9 mouse cellular contexts compared by ENCODE assay signal in genomic region chr3:40798500-40798899, GRCm38 (mm10). TPM values are rescaled to one million over a fixed set of nuclear protein-coding genes. Genes with fewer than 3 reads are reported as not detected.
DNase-seq lines count a peak whose midpoint lies in the region; ATAC-seq and TF ChIP-seq lines count a peak whose summit lies in the region.
"Had no signal": no experiment of that assay in that cellular context is flagged by ENCODE, and none has a peak within 500 bp of the region (broad histone marks: within the 10 kb centered on the region; RNA-seq: fewer than 3 reads in every experiment).

No protein-coding gene starts in this region.

- no peak for TF ChIP-seq EP300 in ES-Bruce4 (IDR thresholded peaks at IDR 0.05; ENCODE audit: insufficient read depth, low read depth, low read length)
- no peak for TF ChIP-seq EP300 in stomach, postnatal 0 days (optimal IDR thresholded peaks at IDR 0.05)

- intact Hi-C loops in left cerebral cortex, postnatal 10 days (cut with DNase I), result no loop called here

- no peak overlapping the region for H3K4me2 ChIP-seq in hindbrain, embryonic 12.5 days (replicated peaks)
- no peak overlapping the region for H3K4me2 ChIP-seq in midbrain, embryonic 13.5 days (replicated peaks)
- H3K4me2 ChIP-seq in stomach, postnatal 0 days (replicated peaks; ENCODE audit: low read depth), result no peak overlapping the region

- H3K9me3 ChIP-seq in hindbrain, embryonic 10.5 days, result no peaks in the 10 kb centered on the region
- H3K9me3 ChIP-seq in hindbrain, embryonic 12.5 days (replicated peaks), result no peaks in the 10 kb centered on the region
- no peaks in the 10 kb centered on the region for H3K9me3 ChIP-seq in ES-Bruce4 (replicated peaks; ENCODE audit: control insufficient read depth, insufficient read depth, low read length, poor library complexity, severe bottlenecking)
- no peaks in the 10 kb centered on the region for H3K9me3 ChIP-seq in midbrain, embryonic 13.5 days
- H3K9me3 ChIP-seq in stomach, postnatal 0 days (ENCODE audit: control insufficient read depth, low read length), result no peaks in the 10 kb centered on the region
- H3K9me3 ChIP-seq: embryonic facial prominence, embryonic 15.5 days had no signal

- H3K9ac ChIP-seq in hindbrain, embryonic 12.5 days, result no peak overlapping the region
- H3K9ac ChIP-seq in ES-Bruce4 (ENCODE audit: low read depth, poor library complexity, severe bottlenecking), result no peak overlapping the region
- H3K9ac ChIP-seq in midbrain, embryonic 13.5 days (replicated peaks), result no peak overlapping the region
- no peak overlapping the region for H3K9ac ChIP-seq in stomach, postnatal 0 days (ENCODE audit: low read length)
- H3K9ac ChIP-seq: embryonic facial prominence, embryonic 15.5 days had no signal

- TF ChIP-seq POLR2A in ES-Bruce4 (IDR thresholded peaks at IDR 0.05; ENCODE audit: insufficient read depth, low read length), result no peak

- no peak overlapping the region for H3K4me3 ChIP-seq in hindbrain, embryonic 10.5 days
- H3K4me3 ChIP-seq in hindbrain, embryonic 12.5 days, result no peak overlapping the region
- no peak overlapping the region for H3K4me3 ChIP-seq in ES-Bruce4 (ENCODE audit: low read depth, low read length)
- H3K4me3 ChIP-seq in midbrain, embryonic 13.5 days (replicated peaks), result no peak overlapping the region
- no peak overlapping the region for H3K4me3 ChIP-seq in stomach, postnatal 0 days (ENCODE audit: low read depth, low read length)

- peaks cover 24% of the 10 kb centered on the region for H3K4me1 ChIP-seq in hindbrain, embryonic 10.5 days (replicated peaks)
- peaks cover 7% of the 10 kb centered on the region for H3K4me1 ChIP-seq in hindbrain, embryonic 12.5 days
- no peaks in the 10 kb centered on the region for H3K4me1 ChIP-seq in ES-Bruce4 (ENCODE audit: control insufficient read depth, insufficient read depth, low read length)
- H3K4me1 ChIP-seq in midbrain, embryonic 13.5 days (replicated peaks), result peaks cover 20% of the 10 kb centered on the region
- no peaks in the 10 kb centered on the region for H3K4me1 ChIP-seq in stomach, postnatal 0 days (replicated peaks; ENCODE audit: control insufficient read depth, insufficient read depth)

- DNase-seq in hindbrain, embryonic 10.5 days (ENCODE audit: low spot score), result peak; percentile 33
- DNase-seq in c-Kit-negative CD71-positive TER-119-positive erythroid progenitor cells, embryonic 14.5 days (ENCODE audit: low read depth, low spot score), result peak; percentile 69
- DNase-seq in frontal cortex, postnatal 10 days (ENCODE audit: low spot score in 2 of 2), result peak; percentile 19 to 24
- peak; percentile 28 to 45 for DNase-seq in left cerebral cortex, postnatal 10 days (ENCODE audit: extremely low spot score in 1 of 2, low spot score in 2 of 2)
- peak; percentile 72 for DNase-seq in stomach, postnatal 0 days (ENCODE audit: low spot score)

- H3K36me3 ChIP-seq in hindbrain, embryonic 10.5 days, result peaks cover 25% of the 10 kb centered on the region
- H3K36me3 ChIP-seq in hindbrain, embryonic 12.5 days, result no peaks in the 10 kb centered on the region
- H3K36me3 ChIP-seq in ES-Bruce4 (ENCODE audit: control insufficient read depth, insufficient read depth, low read length, poor library complexity, severe bottlenecking), result peaks cover 15% of the 10 kb centered on the region
- peaks cover 6% of the 10 kb centered on the region; the same call in 1 of the 2 replicates for H3K36me3 ChIP-seq in midbrain, embryonic 13.5 days
- H3K36me3 ChIP-seq in stomach, postnatal 0 days (ENCODE audit: control insufficient read depth, insufficient read depth, low read length), result no peaks in the 10 kb centered on the region
- H3K36me3 ChIP-seq: embryonic facial prominence, embryonic 15.5 days had no signal

- 37% methylated on average over 7 of the region's 7 CpGs for WGBS in hindbrain, embryonic 10.5 days
- 40% methylated on average over 7 of the region's 7 CpGs for WGBS in hindbrain, embryonic 12.5 days
- 34% methylated on average over 7 of the region's 7 CpGs for WGBS in midbrain, embryonic 13.5 days
- 45% methylated on average over 7 of the region's 7 CpGs for WGBS in stomach, postnatal 0 days

- TF ChIP-seq CTCF in ES-Bruce4 (IDR thresholded peaks at IDR 0.05; ENCODE audit: low read depth, low read length), result peak; percentile 58
- TF ChIP-seq CTCF in stomach, postnatal 0 days (IDR thresholded peaks at IDR 0.05; ENCODE audit: low read depth), result peak; percentile 75

- no peak overlapping the region for H3K27ac ChIP-seq in hindbrain, embryonic 10.5 days
- no peak overlapping the region for H3K27ac ChIP-seq in hindbrain, embryonic 12.5 days
- no peak overlapping the region for H3K27ac ChIP-seq in ES-Bruce4 (ENCODE audit: insufficient read depth, low read length)
- H3K27ac ChIP-seq in midbrain, embryonic 13.5 days, result no peak overlapping the region
- H3K27ac ChIP-seq in stomach, postnatal 0 days (replicated peaks), result no peak overlapping the region
- H3K27ac ChIP-seq: embryonic facial prominence, embryonic 15.5 days had no signal

- H3K27me3 ChIP-seq in hindbrain, embryonic 10.5 days (ENCODE audit: insufficient read depth, poor library complexity, severe bottlenecking), result no peaks in the 10 kb centered on the region
- H3K27me3 ChIP-seq in hindbrain, embryonic 12.5 days, result no peaks in the 10 kb centered on the region
- no peaks in the 10 kb centered on the region for H3K27me3 ChIP-seq in ES-Bruce4 (ENCODE audit: control insufficient read depth, insufficient read depth, low read length, poor library complexity, severe bottlenecking)
- H3K27me3 ChIP-seq in midbrain, embryonic 13.5 days, result no peaks in the 10 kb centered on the region
- H3K27me3 ChIP-seq in stomach, postnatal 0 days (ENCODE audit: control insufficient read depth, insufficient read depth, low read length), result no peaks in the 10 kb centered on the region
- H3K27me3 ChIP-seq: embryonic facial prominence, embryonic 15.5 days had no signal

- ATAC-seq in hindbrain, embryonic 12.5 days (ENCODE audit: low FRiP score), result no peak
- ATAC-seq in midbrain, embryonic 13.5 days, result peak; percentile 12; the same call in 1 of the 2 replicates
- 0 out of 2 replicates have a peak, but pooled peaks have one; percentile 46 for ATAC-seq in stomach, postnatal 0 days (ENCODE audit: low FRiP score, low TSS enrichment)

RNA-seq across cellular contexts. Expression of gene Plk4, which starts 1.3 kb away (rescaled TPM):
- polyA plus RNA-seq in hindbrain, embryonic 10.5 days (2016; fragmentation: Nextera tagmentation; extraction: Ambion mirVana), result 52.6 and 72.9 TPM in 2 replicates
- 40.9 and 43.0 TPM in 2 replicates for polyA plus RNA-seq in hindbrain, embryonic 12.5 days (2016; fragmentation: Nextera tagmentation; extraction: Ambion mirVana)
- polyA plus RNA-seq in ES-Bruce4 (2011; ENCODE audit: insufficient read depth, insufficient read length, low read depth, missing spikeins), result 56.0 and 59.1 TPM in 2 replicates
- total RNA-seq in left cerebral cortex, postnatal 10 days (2021), result 1 to 10 TPM; 5.8 to 7.0 TPM
- polyA plus RNA-seq in midbrain, embryonic 13.5 days (2015; fragmentation: Nextera tagmentation; extraction: Ambion mirVana), result 23.2 and 24.1 TPM in 2 replicates
- polyA plus RNA-seq in stomach, postnatal 0 days (2015; fragmentation: Nextera tagmentation; extraction: Ambion mirVana), result 9.2 and 13.0 TPM in 2 replicates

RNA-seq across cellular contexts. Expression of gene Mfsd8, which starts 48.2 kb away (rescaled TPM):
- 7.2 TPM in 2 replicates for polyA plus RNA-seq in hindbrain, embryonic 10.5 days (2016; fragmentation: Nextera tagmentation; extraction: Ambion mirVana)
- 10.3 and 10.4 TPM in 2 replicates for polyA plus RNA-seq in hindbrain, embryonic 12.5 days (2016; fragmentation: Nextera tagmentation; extraction: Ambion mirVana)
- 4.9 and 5.4 TPM in 2 replicates for polyA plus RNA-seq in ES-Bruce4 (2011; ENCODE audit: insufficient read depth, insufficient read length, low read depth, missing spikeins)
- 10 to 100 TPM; 16.8 to 18.2 TPM for total RNA-seq in left cerebral cortex, postnatal 10 days (2021)
- 11.7 and 12.2 TPM in 2 replicates for polyA plus RNA-seq in midbrain, embryonic 13.5 days (2015; fragmentation: Nextera tagmentation; extraction: Ambion mirVana)
- 5.9 and 6.1 TPM in 2 replicates for polyA plus RNA-seq in stomach, postnatal 0 days (2015; fragmentation: Nextera tagmentation; extraction: Ambion mirVana)

RNA-seq across cellular contexts. Expression of gene Abhd18, which starts 48.3 kb away (rescaled TPM):
- polyA plus RNA-seq in hindbrain, embryonic 10.5 days (2016; fragmentation: Nextera tagmentation; extraction: Ambion mirVana), result 6.2 and 6.9 TPM in 2 replicates
- 11.7 and 12.9 TPM in 2 replicates for polyA plus RNA-seq in hindbrain, embryonic 12.5 days (2016; fragmentation: Nextera tagmentation; extraction: Ambion mirVana)
- 2.8 and 3.2 TPM in 2 replicates for polyA plus RNA-seq in ES-Bruce4 (2011; ENCODE audit: insufficient read depth, insufficient read length, low read depth, missing spikeins)
- 10 to 100 TPM; 13.5 to 15.2 TPM for total RNA-seq in left cerebral cortex, postnatal 10 days (2021)
- 13.2 and 18.6 TPM in 2 replicates for polyA plus RNA-seq in midbrain, embryonic 13.5 days (2015; fragmentation: Nextera tagmentation; extraction: Ambion mirVana)
- 5.1 and 5.7 TPM in 2 replicates for polyA plus RNA-seq in stomach, postnatal 0 days (2015; fragmentation: Nextera tagmentation; extraction: Ambion mirVana)

RNA-seq across cellular contexts. Expression of gene Hspa4l, which starts 54.2 kb away (rescaled TPM):
- polyA plus RNA-seq in hindbrain, embryonic 10.5 days (2016; fragmentation: Nextera tagmentation; extraction: Ambion mirVana), result 42.2 and 49.0 TPM in 2 replicates
- polyA plus RNA-seq in hindbrain, embryonic 12.5 days (2016; fragmentation: Nextera tagmentation; extraction: Ambion mirVana), result 62.1 and 64.8 TPM in 2 replicates
- polyA plus RNA-seq in ES-Bruce4 (2011; ENCODE audit: insufficient read depth, insufficient read length, low read depth, missing spikeins), result 12.5 and 15.4 TPM in 2 replicates
- total RNA-seq in left cerebral cortex, postnatal 10 days (2021), result 100 to 1,000 TPM in 1 of 2 experiments, 10 to 100 TPM in 1; 92.8 to 101 TPM
- polyA plus RNA-seq in midbrain, embryonic 13.5 days (2015; fragmentation: Nextera tagmentation; extraction: Ambion mirVana), result 55.6 and 60.1 TPM in 2 replicates
- polyA plus RNA-seq in stomach, postnatal 0 days (2015; fragmentation: Nextera tagmentation; extraction: Ambion mirVana), result 7.2 and 8.9 TPM in 2 replicates

Comparison
In these comparisons a context has a peak if more than half of its experiments do, and no peak if none do; other contexts are left out.
1. DNase-seq: peak in every context shown above with its lines; median percentile 72 in stomach, postnatal 0 days; 69 in c-Kit-negative CD71-positive TER-119-positive erythroid progenitor cells, embryonic 14.5 days; 36 in left cerebral cortex, postnatal 10 days; 33 in hindbrain, embryonic 10.5 days; 22 in frontal cortex, postnatal 10 days.